Mouse (Mus musculus): Measurements from ENCODE around the gene Cacna1f. TPM values are rescaled to one million over a fixed set of nuclear protein-coding genes. Genes with fewer than 3 reads are reported as not detected.
A peak's percentile ranks its signal among the peaks of the same experiment; 100 is the strongest.

Gene Cacna1f
- total and polyA plus RNA-seq, 2 experiments from 2014 or later, result 0.05 to 0.20 TPM

- ATAC-seq (ENCODE audit: low FRiP score) (peak; percentile 85), DNase-seq (ENCODE audit: low spot score) (peak; percentile 85)
- H3K4me1 ChIP-seq (ENCODE audit: insufficient read depth, low read length), result no peaks in the 10 kb centered on the region
- WGBS, result 13% methylated on average over 24 of the region's 42 CpGs
- no peaks in the 10 kb centered on the region for H3K9me3 ChIP-seq (ENCODE audit: low read length)
- H3K9ac ChIP-seq (replicated peaks; ENCODE audit: low read length, poor library complexity, severe bottlenecking), result peak within 1 kb of the TSS; percentile 80
- no peak for TF ChIP-seq CTCF (IDR thresholded peaks at IDR 0.05)
- H3K36me3 ChIP-seq (ENCODE audit: insufficient read depth, low read length), result peaks cover 4% of the 10 kb centered on the region; the same call in 1 of the 2 replicates
- no peaks in the 10 kb centered on the region for H3K27me3 ChIP-seq (ENCODE audit: insufficient read depth, low read length)
- peak within 1 kb of the TSS; percentile 72 for H3K27ac ChIP-seq (ENCODE audit: low read depth, low read length)
- peak within 1 kb of the TSS; percentile 57 for H3K4me2 ChIP-seq (ENCODE audit: low read depth, low read length, poor library complexity, severe bottlenecking)
- H3K4me3 ChIP-seq (ENCODE audit: low read depth, low read length), result peak within 1 kb of the TSS; percentile 49
These were observed 31.7 kb downstream of the Cacna1f start, which contains the start of gene Syp for GRCm38 (mm10) chrX:7638401-7639091. TSS of gene Syp (plus strand) at chrX:7638471.

DNA sequence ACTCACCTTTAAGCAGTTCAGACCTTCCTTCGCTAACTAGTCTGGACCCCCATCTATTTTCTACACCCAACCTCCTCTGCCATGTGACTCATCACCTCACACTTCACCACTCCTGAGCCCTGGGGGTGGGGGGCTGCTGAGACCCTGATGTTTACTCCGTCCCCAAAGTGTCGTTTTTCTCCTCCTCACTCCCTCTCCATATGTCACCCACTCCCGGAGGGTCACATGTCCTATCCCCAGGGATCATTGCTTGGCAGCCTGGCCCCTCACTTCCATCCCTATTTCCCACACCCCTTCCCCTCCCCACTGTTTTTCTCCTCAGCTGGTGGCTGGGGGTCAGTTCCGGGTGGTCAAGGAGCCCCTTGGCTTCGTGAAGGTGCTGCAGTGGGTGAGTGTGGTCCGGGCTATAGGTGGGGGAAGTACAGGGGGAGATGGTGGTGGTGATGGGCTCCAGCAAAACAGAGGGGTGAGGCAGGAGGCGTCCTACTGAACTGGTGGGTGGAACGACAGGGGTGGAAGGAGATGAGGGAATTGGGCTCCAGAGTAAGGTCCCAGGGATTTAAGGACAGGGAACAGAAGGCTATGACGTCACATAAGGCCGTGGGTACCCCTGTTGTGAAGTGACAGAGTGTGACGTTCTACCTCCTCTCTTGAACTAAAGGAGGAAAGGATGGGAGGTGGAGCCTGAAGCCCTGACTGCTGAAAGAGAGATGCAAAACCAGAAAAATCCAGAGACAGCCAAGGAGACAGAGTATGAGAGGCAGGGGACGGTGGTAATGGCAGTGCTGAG is 32.8 kb downstream of the Cacna1f start:
- DNase-seq (ENCODE audit: low spot score), result peak; percentile 44
- Histone ChIP-seq H3K27me3 (ENCODE audit: insufficient read depth, low read length) (no peaks in the 10 kb centered on the region), H3K4me3 (ENCODE audit: low read depth, low read length) (peak overlapping the region; percentile 49), H3K9me3 (ENCODE audit: low read length) (no peaks in the 10 kb centered on the region), H3K36me3 (ENCODE audit: insufficient read depth, low read length) (peaks cover 6% of the 10 kb centered on the region; the same call in 1 of the 2 replicates), H3K27ac (ENCODE audit: low read depth, low read length) (peak overlapping the region; percentile 72; the same call in 1 of the 2 replicates), H3K4me2 (ENCODE audit: low read depth, low read length, poor library complexity, severe bottlenecking) (peak overlapping the region; percentile 57), H3K9ac (replicated peaks; ENCODE audit: low read length, poor library complexity, severe bottlenecking) (peak overlapping the region; percentile 80), H3K4me1 (ENCODE audit: insufficient read depth, low read length) (no peaks in the 10 kb centered on the region)
- 23% methylated on average over 13 of the region's 13 CpGs for WGBS
- ATAC-seq (ENCODE audit: low FRiP score), result peak; percentile 24; the same call in 1 of the 2 replicates
- TF ChIP-seq CTCF (IDR thresholded peaks at IDR 0.05), result no peak

DNA sequence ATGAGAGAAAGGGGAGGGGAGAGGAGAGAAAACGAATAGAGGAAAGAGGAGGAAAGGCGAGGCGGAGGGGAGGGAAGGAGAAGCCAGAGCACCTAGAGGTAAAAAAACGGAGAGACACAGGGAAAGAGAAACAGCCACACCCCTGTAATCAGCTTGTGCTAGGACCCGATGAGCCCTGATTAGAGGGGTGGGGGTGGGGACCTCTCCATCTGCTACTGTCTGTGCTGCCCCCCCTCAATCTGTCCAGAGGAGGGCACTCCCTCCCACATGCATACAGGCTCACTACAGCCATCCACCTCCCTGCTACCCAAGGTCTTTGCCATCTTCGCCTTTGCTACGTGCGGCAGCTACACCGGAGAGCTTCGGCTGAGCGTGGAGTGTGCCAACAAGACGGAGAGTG is 33.9 kb downstream of the Cacna1f start:
- H3K9me3 ChIP-seq (ENCODE audit: low read length), result no peaks in the 10 kb centered on the region
- H3K4me2 ChIP-seq (ENCODE audit: low read depth, low read length, poor library complexity, severe bottlenecking), result peak overlapping the region; percentile 57
- 37% methylated on average over 12 of the region's 12 CpGs for WGBS
- peaks cover 6% of the 10 kb centered on the region; the same call in 1 of the 2 replicates for H3K36me3 ChIP-seq (ENCODE audit: insufficient read depth, low read length)
- peak; percentile 1 for DNase-seq (ENCODE audit: low spot score)
- no peak overlapping the region for H3K9ac ChIP-seq (replicated peaks; ENCODE audit: low read length, poor library complexity, severe bottlenecking)
- no peak for ATAC-seq (ENCODE audit: low FRiP score)
- no peak overlapping the region for H3K27ac ChIP-seq (ENCODE audit: low read depth, low read length)
- H3K27me3 ChIP-seq (ENCODE audit: insufficient read depth, low read length), result no peaks in the 10 kb centered on the region
- 0 out of 2 replicates have a peak, but pooled peaks have one; percentile 3 for TF ChIP-seq CTCF (IDR thresholded peaks at IDR 0.05)
- H3K4me1 ChIP-seq (ENCODE audit: insufficient read depth, low read length), result no peaks in the 10 kb centered on the region
- H3K4me3 ChIP-seq (ENCODE audit: low read depth, low read length), result peak overlapping the region; percentile 14; the same call in 1 of the 2 replicates

- Histone ChIP-seq H3K9me3 (ENCODE audit: low read length) (no peaks in the 10 kb centered on the region), H3K4me3 (ENCODE audit: low read depth, low read length) (no peak overlapping the region), H3K4me1 (ENCODE audit: insufficient read depth, low read length) (no peaks in the 10 kb centered on the region), H3K27ac (ENCODE audit: low read depth, low read length) (no peak overlapping the region), H3K4me2 (ENCODE audit: low read depth, low read length, poor library complexity, severe bottlenecking) (no peak overlapping the region), H3K9ac (replicated peaks; ENCODE audit: low read length, poor library complexity, severe bottlenecking) (no peak overlapping the region), H3K27me3 (ENCODE audit: insufficient read depth, low read length) (no peaks in the 10 kb centered on the region), H3K36me3 (ENCODE audit: insufficient read depth, low read length) (peaks cover 6% of the 10 kb centered on the region; the same call in 1 of the 2 replicates)
- DNase-seq (ENCODE audit: low spot score) (peak; percentile 76), ATAC-seq (ENCODE audit: low FRiP score) (no peak)
- WGBS, result 13% methylated on average over 5 of the region's 5 CpGs
- TF ChIP-seq CTCF (IDR thresholded peaks at IDR 0.05), result peak; percentile 76
These were observed 38.5 kb downstream of the Cacna1f start for GRCm38 (mm10) chrX:7645349-7645748.

DNA sequence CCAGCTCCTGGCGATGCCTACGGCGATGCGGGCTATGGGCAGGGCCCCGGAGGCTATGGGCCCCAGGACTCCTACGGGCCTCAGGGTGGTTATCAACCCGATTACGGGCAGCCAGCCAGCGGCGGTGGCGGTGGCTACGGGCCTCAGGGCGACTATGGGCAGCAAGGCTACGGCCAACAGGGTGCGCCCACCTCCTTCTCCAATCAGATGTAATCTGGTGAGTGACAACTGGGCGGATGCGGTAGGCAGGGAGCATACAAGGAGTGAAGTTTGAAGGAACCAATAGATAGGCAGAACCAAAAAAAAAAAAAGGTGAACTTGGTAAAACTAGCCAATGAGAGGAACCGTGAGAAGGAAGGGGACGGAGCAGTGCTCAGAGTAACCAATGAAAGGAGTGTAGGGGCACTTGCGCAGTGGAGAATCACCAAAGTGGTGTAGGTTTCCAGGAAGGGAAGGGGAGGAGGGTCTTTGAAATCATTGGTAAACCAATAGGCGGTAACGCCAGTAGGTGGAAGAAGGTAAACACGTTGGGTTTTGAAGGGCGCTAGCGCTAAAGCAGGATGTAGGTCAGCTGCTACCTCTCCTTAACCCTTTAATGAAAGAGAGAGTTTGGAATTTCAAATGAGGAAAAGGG is 41.9 kb downstream of the Cacna1f start:
- Histone ChIP-seq H3K27me3 (ENCODE audit: insufficient read depth, low read length) (no peaks in the 10 kb centered on the region), H3K36me3 (ENCODE audit: insufficient read depth, low read length) (peaks cover 3% of the 10 kb centered on the region; the same call in 1 of the 2 replicates), H3K9ac (replicated peaks; ENCODE audit: low read length, poor library complexity, severe bottlenecking) (peak overlapping the region; percentile 42; the same call in 1 of the 2 replicates), H3K9me3 (ENCODE audit: low read length) (no peaks in the 10 kb centered on the region), H3K27ac (ENCODE audit: low read depth, low read length) (peak overlapping the region; percentile 71), H3K4me1 (ENCODE audit: insufficient read depth, low read length) (no peaks in the 10 kb centered on the region), H3K4me3 (ENCODE audit: low read depth, low read length) (peak overlapping the region; percentile 25), H3K4me2 (ENCODE audit: low read depth, low read length, poor library complexity, severe bottlenecking) (peak overlapping the region; percentile 44)
- ATAC-seq (ENCODE audit: low FRiP score) (peak; percentile 94), DNase-seq (ENCODE audit: low spot score) (peak; percentile 91)
- TF ChIP-seq CTCF (IDR thresholded peaks at IDR 0.05), result peak; percentile 41; the same call in 1 of the 2 replicates
- WGBS, result 28% methylated on average over 25 of the region's 25 CpGs

Measured in midbrain, postnatal 0 days (tissue).